Mouse (Mus musculus) stomach, embryonic 16.5 days (tissue): ENCODE data around the gene Ptpra. TPM values are rescaled to one million over a fixed set of nuclear protein-coding genes. Genes with fewer than 3 reads are reported as not detected.

Source experiments
- ATAC-seq: fragments of 200-750 bp; cut with Nextera tagmentation; 2 replicates; pipeline ENCODE4 v1.8.0; 2017; ENCODE audit warnings: moderate number of reproducible peaks, moderate TSS enrichment; ENCODE audit not compliant: insufficient read depth, low FRiP score
- H3K27ac ChIP-seq: fragments of 300-500 bp; sonication (generic); 2 replicates; pipeline ENCODE4 v1.5.1; 2014; ENCODE audit warnings: low read length
- H3K27me3 ChIP-seq: fragments of 300-500 bp; sonication (generic); 2 replicates; pipeline ENCODE4 v1.6.1; 2014; ENCODE audit warnings: low read length, control low read depth, mixed read lengths; ENCODE audit not compliant: control insufficient read depth, insufficient read depth
- H3K36me3 ChIP-seq: fragments of 300-500 bp; sonication (generic); 2 replicates; pipeline ENCODE4 v1.6.1; 2014; ENCODE audit warnings: low read length; ENCODE audit not compliant: control insufficient read depth, insufficient read depth
- H3K4me1 ChIP-seq: fragments of 300-500 bp; sonication (generic); 2 replicates; pipeline ENCODE4 v1.6.1; 2014; ENCODE audit warnings: low read length, control low read depth, mixed read lengths; ENCODE audit not compliant: control insufficient read depth, insufficient read depth
- H3K4me2 ChIP-seq: fragments of 300-500 bp; sonication (generic); 2 replicates; pipeline ENCODE4 v1.6.1; 2014; ENCODE audit warnings: low read depth, low read length, mixed read lengths
- H3K4me3 ChIP-seq: fragments of 300-500 bp; sonication (generic); replicated peaks from 2 replicates; pipeline ENCODE4 v1.5.1; 2014; ENCODE audit warnings: mild to moderate bottlenecking, low read length
- H3K9ac ChIP-seq: fragments of 300-500 bp; sonication (generic); 2 replicates; pipeline ENCODE4 v1.6.1; 2014; ENCODE audit warnings: low read length
- H3K9me3 ChIP-seq: fragments of 300-500 bp; sonication (generic); replicated peaks from 2 replicates; pipeline ENCODE4 v1.6.1; 2016; ENCODE audit warnings: low read length, control low read depth; ENCODE audit not compliant: control insufficient read depth
- WGBS: fragments of 180-500 bp; shearing (Covaris S2); extraction: QIAGEN DNeasy Blood & Tissue Kit; methylation state at CpG from one replicate; pipeline ENCODE4 v1.1.7; 2014; 5-methylcytosine and 5-hydroxymethylcytosine counted together
- polyA plus RNA-seq: library from polyadenylated mRNA; unstranded; fragments of >200 nt; fragmentation: Nextera tagmentation; extraction: Ambion mirVana; gene quantifications from 2 replicates; pipeline ENCODE4 v1.2.1, GENCODE M21; 2015

Gene Ptpra
- polyA plus RNA-seq, 1 experiment from 2014 or later = 70.8 TPM

DNA sequence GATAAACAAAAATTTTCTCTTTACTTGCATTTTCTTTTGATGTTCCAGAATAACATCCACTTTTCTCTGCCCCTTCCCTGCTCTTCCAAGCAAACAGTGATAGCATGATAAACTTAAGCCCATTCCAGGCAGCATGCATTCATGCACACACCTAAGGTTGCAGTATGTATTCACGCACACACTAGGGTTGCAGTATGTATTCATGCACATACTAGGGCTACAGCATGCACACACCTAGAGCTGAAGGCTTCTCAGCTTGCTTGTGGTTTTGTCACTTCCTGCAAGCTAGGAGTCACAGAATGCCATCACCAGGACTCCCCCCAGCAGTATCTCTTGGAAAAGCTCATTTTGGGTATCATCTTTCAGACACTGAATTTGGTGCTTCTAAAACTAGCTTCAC is 13.3 kb upstream of the Ptpra start:
- H3K4me3 ChIP-seq = no peak overlapping the region
- H3K9me3 ChIP-seq = no peaks in the 10 kb centered on the region
- H3K27ac ChIP-seq = no peak overlapping the region
- H3K9ac ChIP-seq = no peak overlapping the region
- ATAC-seq = no peak
- H3K4me1 ChIP-seq = no peaks in the 10 kb centered on the region
- WGBS = 92% methylated on average over 1 of the region's 1 CpGs
- no peaks in the 10 kb centered on the region for H3K27me3 ChIP-seq
- no peak overlapping the region for H3K4me2 ChIP-seq
- H3K36me3 ChIP-seq = peaks cover 9% of the 10 kb centered on the region; the same call in 1 of the 2 replicates

GRCm38 (mm10) chr2:130438861-130439260 is 11.2 kb upstream of the Ptpra start:
- H3K4me2 ChIP-seq = no peak overlapping the region
- no peak for ATAC-seq
- no peak overlapping the region for H3K4me3 ChIP-seq
- H3K9me3 ChIP-seq = no peaks in the 10 kb centered on the region
- no peaks in the 10 kb centered on the region for H3K27me3 ChIP-seq
- 95% methylated on average over 3 of the region's 3 CpGs for WGBS
- no peak overlapping the region for H3K9ac ChIP-seq
- H3K4me1 ChIP-seq = no peaks in the 10 kb centered on the region
- no peak overlapping the region for H3K27ac ChIP-seq
- H3K36me3 ChIP-seq = peaks cover 9% of the 10 kb centered on the region; the same call in 1 of the 2 replicates

DNA sequence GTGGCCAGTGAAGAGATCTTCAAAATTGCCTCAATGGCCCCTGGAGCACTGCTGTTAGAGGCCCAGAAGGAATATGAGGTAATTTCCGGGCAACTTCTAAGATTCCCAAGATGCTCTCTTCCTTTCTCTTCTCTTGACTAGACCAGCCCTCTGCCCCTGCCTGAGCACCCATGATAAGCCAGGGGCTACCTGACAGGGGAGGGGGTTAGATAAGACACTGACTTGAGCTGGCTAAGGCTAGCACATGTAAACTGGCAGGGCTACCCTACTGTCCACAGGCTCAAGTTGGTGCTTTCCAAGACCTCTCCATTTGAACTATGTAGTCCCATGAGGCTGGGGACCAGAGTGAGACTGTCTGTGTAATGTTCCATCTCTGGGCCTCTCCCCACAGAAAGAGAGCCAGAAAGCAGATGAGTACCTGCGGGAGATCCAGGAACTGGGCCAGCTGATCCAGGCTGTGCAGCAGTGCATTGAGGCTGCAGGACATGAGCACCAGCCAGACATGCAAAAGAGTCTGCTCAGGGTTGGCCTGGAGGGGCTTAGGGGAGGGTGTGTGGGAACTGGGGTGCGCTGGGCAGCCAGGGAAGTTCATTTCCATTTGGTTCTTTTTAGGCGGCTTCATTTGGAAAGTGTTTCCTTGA is 10.1 kb upstream of the Ptpra start:
- Histone ChIP-seq H3K4me3 (no peak overlapping the region), H3K36me3 (peaks cover 9% of the 10 kb centered on the region; the same call in 1 of the 2 replicates), H3K4me2 (no peak overlapping the region), H3K27ac (no peak overlapping the region), H3K9me3 (no peaks in the 10 kb centered on the region), H3K27me3 (no peaks in the 10 kb centered on the region), H3K4me1 (no peaks in the 10 kb centered on the region), H3K9ac (no peak overlapping the region)
- ATAC-seq = no peak
- WGBS = 85% methylated on average over 4 of the region's 4 CpGs

- Histone ChIP-seq H3K36me3 (peaks cover 9% of the 10 kb centered on the region; the same call in 1 of the 2 replicates), H3K27ac (no peak overlapping the region), H3K4me1 (no peaks in the 10 kb centered on the region), H3K4me3 (no peak overlapping the region), H3K9ac (no peak overlapping the region), H3K27me3 (no peaks in the 10 kb centered on the region), H3K9me3 (no peaks in the 10 kb centered on the region), H3K4me2 (no peak overlapping the region)
- 84% methylated on average over 10 of the region's 10 CpGs for WGBS
- no peak for ATAC-seq
Measured at GRCm38 (mm10) chr2:130442162-130442561, 7.9 kb upstream of the Ptpra start.

GRCm38 (mm10) chr2:130448449-130448848 is 1.6 kb upstream of the Ptpra start:
- ATAC-seq = no peak
- no peak overlapping the region for H3K27ac ChIP-seq
- H3K4me1 ChIP-seq = peaks cover 18% of the 10 kb centered on the region
- no peaks in the 10 kb centered on the region for H3K9me3 ChIP-seq
- H3K4me3 ChIP-seq = no peak overlapping the region
- H3K9ac ChIP-seq = no peak overlapping the region
- H3K27me3 ChIP-seq = no peaks in the 10 kb centered on the region
- H3K36me3 ChIP-seq = no peaks in the 10 kb centered on the region
- H3K4me2 ChIP-seq = no peak overlapping the region

DNA sequence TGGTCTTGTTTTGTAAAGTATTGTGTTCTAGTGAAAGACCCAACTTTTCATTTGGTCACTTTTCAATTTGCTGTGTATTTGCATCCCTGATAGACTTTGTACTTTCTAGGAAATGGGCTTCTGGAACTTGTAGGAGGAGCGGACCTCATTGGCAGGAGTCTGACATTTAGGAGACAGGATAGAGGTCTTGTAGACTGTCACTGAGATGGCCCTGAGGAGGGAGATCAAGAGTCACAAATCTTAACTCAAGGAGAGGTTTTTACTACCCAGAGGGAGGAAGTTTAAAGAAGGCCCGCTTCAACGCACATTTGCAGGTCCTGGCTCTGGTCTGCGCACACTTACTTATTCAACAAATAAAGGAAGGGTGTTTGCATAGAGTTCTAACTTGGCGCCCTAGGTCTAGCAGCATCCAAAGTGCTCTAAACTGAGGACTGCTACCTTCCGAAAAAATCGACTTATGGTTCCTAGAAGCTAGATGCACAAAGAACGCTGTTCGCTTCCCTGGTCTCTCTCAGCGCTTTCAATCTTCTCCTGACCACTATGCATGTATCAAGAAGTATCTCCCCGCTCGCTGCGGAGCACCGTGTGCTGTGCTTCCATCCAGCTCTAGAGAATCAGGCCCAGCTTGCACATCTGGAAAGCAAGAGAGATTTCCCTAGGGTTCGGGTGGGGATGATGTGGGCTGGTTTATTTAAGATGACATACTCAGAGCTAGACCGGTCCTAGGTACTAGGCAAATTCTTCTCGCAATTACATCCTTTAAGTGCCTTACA is 871 bp upstream of the Ptpra start:
- no peaks in the 10 kb centered on the region for H3K36me3 ChIP-seq
- peak overlapping the region; percentile 95 for H3K4me3 ChIP-seq
- H3K4me2 ChIP-seq = peak overlapping the region; percentile 86

GRCm38 (mm10) chr2:130450434-130450796 is 337 bp downstream of the Ptpra start:
- Histone ChIP-seq H3K4me3 (peak overlapping the region; percentile 95), H3K4me1 (peaks cover 23% of the 10 kb centered on the region), H3K4me2 (peak overlapping the region; percentile 86), H3K9ac (peak overlapping the region; percentile 96), H3K27me3 (no peaks in the 10 kb centered on the region), H3K36me3 (no peaks in the 10 kb centered on the region), H3K9me3 (no peaks in the 10 kb centered on the region), H3K27ac (peak overlapping the region; percentile 79)
- peak; percentile 89 for ATAC-seq
- WGBS = under 1% methylated on average over 45 of the region's 47 CpGs

More for the DNA sequence above, 871 bp upstream of the Ptpra start:
- peaks cover 18% of the 10 kb centered on the region for H3K4me1 ChIP-seq
- H3K9ac ChIP-seq = peak overlapping the region; percentile 96
- ATAC-seq = no peak
- H3K27me3 ChIP-seq = no peaks in the 10 kb centered on the region
- 8% methylated on average over 17 of the region's 17 CpGs for WGBS
- no peak overlapping the region for H3K27ac ChIP-seq
- H3K9me3 ChIP-seq = no peaks in the 10 kb centered on the region

DNA sequence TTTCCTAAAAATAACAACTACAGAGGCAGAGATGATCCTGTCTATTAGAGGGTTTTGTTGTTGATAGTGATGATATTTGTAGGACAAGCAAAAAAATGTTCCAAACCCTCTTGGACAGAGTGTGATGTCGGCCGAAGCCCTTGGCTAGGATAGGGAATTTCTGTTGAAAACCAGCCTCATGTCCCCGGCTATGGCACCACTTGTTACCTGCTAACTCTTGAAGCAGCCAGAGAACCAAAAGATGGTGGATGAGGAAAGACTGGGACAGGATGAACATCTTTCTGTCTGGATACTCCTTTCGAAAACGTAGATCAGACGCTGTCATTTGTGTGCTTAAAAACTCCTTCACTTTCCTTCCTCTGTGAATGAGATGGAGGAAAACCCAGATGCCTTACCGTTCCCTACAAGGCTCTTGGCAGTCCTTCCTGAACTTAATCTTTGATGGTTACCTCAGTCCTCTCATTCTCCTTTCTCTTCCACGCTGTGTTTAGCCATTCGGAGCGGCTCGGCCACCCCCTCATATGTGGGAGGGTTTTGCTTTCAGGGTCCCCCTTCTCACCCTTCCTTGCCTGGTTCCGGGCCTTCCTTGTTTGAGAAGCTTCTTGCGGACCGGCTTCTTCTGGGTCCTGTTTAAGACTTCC is 1.1 kb downstream of the Ptpra start:
- no peaks in the 10 kb centered on the region for H3K9me3 ChIP-seq
- no peaks in the 10 kb centered on the region for H3K27me3 ChIP-seq
- peak overlapping the region; percentile 96 for H3K9ac ChIP-seq
- ATAC-seq = no peak
- H3K4me3 ChIP-seq = peak overlapping the region; percentile 95
- H3K4me2 ChIP-seq = peak overlapping the region; percentile 86
- H3K36me3 ChIP-seq = no peaks in the 10 kb centered on the region
- H3K4me1 ChIP-seq = peaks cover 25% of the 10 kb centered on the region
- WGBS = 57% methylated on average over 14 of the region's 14 CpGs
- H3K27ac ChIP-seq = no peak overlapping the region

DNA sequence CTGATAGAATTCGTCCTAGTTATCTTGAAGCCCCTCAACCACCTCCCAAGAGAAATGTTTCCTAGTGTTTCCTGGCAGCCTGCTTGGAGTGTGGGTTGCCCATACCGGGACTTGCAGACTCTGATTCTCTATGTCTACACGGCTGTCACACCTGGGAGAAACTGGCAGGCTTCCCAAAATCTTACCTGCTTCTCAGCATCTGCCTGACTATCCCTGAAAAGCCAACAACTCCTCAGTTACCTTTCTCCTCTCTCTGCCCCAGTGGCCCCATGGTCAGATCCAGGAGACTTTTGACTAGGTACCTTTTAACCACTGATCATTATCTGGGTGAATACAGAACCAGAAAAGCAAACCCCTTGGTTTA is 1.6 kb downstream of the Ptpra start:
- Histone ChIP-seq H3K4me1 (peaks cover 26% of the 10 kb centered on the region), H3K4me3 (peak overlapping the region; percentile 95), H3K9me3 (no peaks in the 10 kb centered on the region), H3K27ac (no peak overlapping the region), H3K27me3 (no peaks in the 10 kb centered on the region), H3K4me2 (peak overlapping the region; percentile 86), H3K9ac (peak overlapping the region; percentile 96), H3K36me3 (no peaks in the 10 kb centered on the region)
- no peak for ATAC-seq
- 62% methylated on average over 3 of the region's 3 CpGs for WGBS
